Mouse (Mus musculus) lung, embryonic 16.5 days (tissue): ENCODE measurements at regions not wholly inside any gene's neighbourhood (a gene's known extent, or its start where the extent isn't known, plus 50 kb on each side); places are given as distances from the start of the nearest gene placed in this dataset.

Experiments
- ATAC-seq: fragments of 200-750 bp; cut with Nextera tagmentation; 2 replicates; pipeline ENCODE4 v1.8.0; 2017; ENCODE audit warnings: low read depth, mild to moderate bottlenecking, moderate library complexity
- H3K27ac ChIP-seq: fragments of 300-500 bp; sonication (generic); 2 replicates; pipeline ENCODE4 v1.5.1; 2014; ENCODE audit warnings: mild to moderate bottlenecking, control low read depth, low read length
- H3K27me3 ChIP-seq: fragments of 300-500 bp; sonication (generic); 2 replicates; pipeline ENCODE4 v1.6.1; 2014; ENCODE audit warnings: low read depth, low read length, mixed read lengths; ENCODE audit not compliant: control insufficient read depth, insufficient read depth
- H3K36me3 ChIP-seq: fragments of 300-500 bp; sonication (generic); 2 replicates; pipeline ENCODE4 v1.6.1; 2014; ENCODE audit warnings: low read length; ENCODE audit not compliant: control insufficient read depth, insufficient read depth
- H3K4me1 ChIP-seq: fragments of 300-500 bp; sonication (generic); replicated peaks from 2 replicates; pipeline ENCODE4 v1.6.1; 2014; ENCODE audit warnings: low read length, mixed read lengths; ENCODE audit not compliant: control insufficient read depth, insufficient read depth
- H3K4me2 ChIP-seq: fragments of 300-500 bp; sonication (generic); 2 replicates; pipeline ENCODE4 v1.6.1; 2014; ENCODE audit warnings: low read depth, low read length, control low read depth
- H3K4me3 ChIP-seq: fragments of 300-500 bp; sonication (generic); 2 replicates; pipeline ENCODE4 v1.5.1; 2014; ENCODE audit warnings: mild to moderate bottlenecking, low read length, control low read depth
- H3K9ac ChIP-seq: fragments of 300-500 bp; sonication (generic); 2 replicates; pipeline ENCODE4 v1.6.1; 2014; ENCODE audit warnings: low read length, control low read depth
- H3K9me3 ChIP-seq: fragments of 300-500 bp; sonication (generic); 2 replicates; pipeline ENCODE4 v1.6.1; 2016; ENCODE audit warnings: low read length; ENCODE audit not compliant: control insufficient read depth
- WGBS: fragments of 180-500 bp; shearing (Covaris S2); extraction: QIAGEN DNeasy Blood & Tissue Kit; methylation state at CpG from one replicate; pipeline ENCODE4 v1.1.7; 2014; 5-methylcytosine and 5-hydroxymethylcytosine counted together

DNA sequence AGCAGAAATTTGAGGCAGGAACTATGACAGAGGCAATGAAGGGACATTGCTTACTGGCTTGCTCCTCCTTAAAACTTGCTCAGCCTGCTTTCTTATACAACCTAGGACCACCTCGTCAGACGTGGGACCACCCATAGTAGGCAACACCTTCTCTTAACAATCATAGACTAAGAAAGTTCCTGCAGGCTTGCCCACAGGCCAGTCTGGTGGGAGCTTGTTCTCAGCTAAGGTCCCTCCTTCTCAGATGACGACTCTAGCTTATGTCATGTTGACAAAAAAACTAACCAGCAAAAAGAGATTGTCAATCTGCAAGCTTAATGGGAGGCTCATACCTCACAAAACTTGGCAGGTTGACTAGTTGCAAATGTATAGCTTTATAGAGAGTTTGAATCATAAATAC lies 56.5 kb upstream of the Lsm6 start:
- 68% methylated on average over 3 of the region's 3 CpGs for WGBS

DNA sequence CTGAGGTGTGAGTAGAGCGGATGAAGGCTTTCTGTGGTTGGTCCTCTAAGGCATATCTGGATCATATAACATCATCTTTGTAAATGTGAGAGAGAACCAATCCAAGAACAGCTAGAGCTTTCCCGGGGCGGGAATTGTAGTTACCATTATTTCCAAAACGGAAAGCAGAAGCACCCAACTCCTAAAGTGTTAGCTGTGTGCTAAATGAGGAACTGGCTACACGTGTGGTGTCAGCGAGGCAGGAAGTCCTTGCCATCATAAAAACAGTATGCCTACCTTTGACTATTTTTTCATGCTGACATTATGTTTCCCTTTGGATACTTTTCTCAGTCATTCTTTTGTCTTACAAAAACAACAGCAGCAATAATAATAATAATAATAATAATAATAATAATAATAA lies 68.8 kb upstream of the Lsm6 start:
- no peak overlapping the region for H3K27ac ChIP-seq
- H3K9ac ChIP-seq: no peak overlapping the region
- ATAC-seq: no peak
- no peaks in the 10 kb centered on the region for H3K27me3 ChIP-seq
- H3K36me3 ChIP-seq: no peaks in the 10 kb centered on the region
- no peaks in the 10 kb centered on the region for H3K9me3 ChIP-seq
- H3K4me3 ChIP-seq: no peak overlapping the region
- peaks cover 2% of the 10 kb centered on the region; the same call in 1 of the 2 replicates for H3K4me1 ChIP-seq
- 81% methylated on average over 6 of the region's 6 CpGs for WGBS
- H3K4me2 ChIP-seq: no peak overlapping the region

More for the DNA sequence above, 56.5 kb upstream of the Lsm6 start:
- Histone ChIP-seq H3K27ac (no peak overlapping the region), H3K4me2 (no peak overlapping the region), H3K36me3 (no peaks in the 10 kb centered on the region), H3K4me1 (no peaks in the 10 kb centered on the region), H3K9me3 (no peaks in the 10 kb centered on the region), H3K9ac (no peak overlapping the region), H3K4me3 (no peak overlapping the region), H3K27me3 (no peaks in the 10 kb centered on the region)
- ATAC-seq: no peak

DNA sequence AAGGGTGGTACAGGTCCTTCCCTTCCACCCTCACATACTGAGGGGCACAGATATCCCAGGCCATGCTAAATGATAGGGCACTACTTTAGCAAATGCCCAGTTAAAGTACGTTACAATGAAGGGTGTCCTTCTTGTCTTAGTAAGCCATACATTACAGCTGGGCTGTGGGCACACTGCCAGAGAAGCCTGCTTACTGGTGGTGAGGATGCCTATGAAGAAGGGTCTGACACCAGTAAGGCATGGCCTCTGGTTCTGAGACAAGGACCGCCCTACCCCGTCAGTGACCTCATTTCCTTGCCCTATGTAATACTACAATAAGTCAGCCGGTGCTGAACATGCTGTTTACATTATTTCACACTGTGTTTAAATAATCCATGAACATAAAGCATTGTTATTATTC lies 69.6 kb upstream of the Lsm6 start:
- peaks cover 2% of the 10 kb centered on the region; the same call in 1 of the 2 replicates for H3K4me1 ChIP-seq
- no peaks in the 10 kb centered on the region for H3K9me3 ChIP-seq
- WGBS: 40% methylated on average over 4 of the region's 4 CpGs
- no peak overlapping the region for H3K4me2 ChIP-seq
- peak; percentile 89 for ATAC-seq
- no peak overlapping the region for H3K27ac ChIP-seq
- no peaks in the 10 kb centered on the region for H3K36me3 ChIP-seq
- H3K4me3 ChIP-seq: no peak overlapping the region
- no peaks in the 10 kb centered on the region for H3K27me3 ChIP-seq
- no peak overlapping the region for H3K9ac ChIP-seq

DNA sequence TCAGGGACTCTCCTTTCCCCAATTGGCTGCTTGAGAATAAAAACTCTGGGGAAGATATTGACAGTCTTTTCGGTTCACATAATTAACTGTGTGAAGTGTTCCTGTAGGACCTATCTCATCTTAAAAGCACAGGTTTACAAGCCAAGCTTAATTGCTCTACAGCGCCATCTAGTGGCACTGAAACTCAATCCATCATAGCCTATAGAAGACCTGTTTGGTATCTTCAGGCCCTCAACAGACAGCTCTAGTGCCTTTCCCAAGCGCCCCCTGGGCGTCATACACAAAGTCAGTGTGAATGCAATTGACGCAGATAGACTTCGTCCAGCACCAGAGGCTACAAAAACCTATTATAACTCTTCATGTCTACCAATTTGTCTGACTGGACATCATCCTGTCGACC lies 78.9 kb upstream of the Lsm6 start:
- no peak overlapping the region for H3K9ac ChIP-seq
- H3K36me3 ChIP-seq: no peaks in the 10 kb centered on the region
- no peak overlapping the region for H3K4me3 ChIP-seq
- H3K27ac ChIP-seq: no peak overlapping the region
- H3K9me3 ChIP-seq: no peaks in the 10 kb centered on the region
- no peaks in the 10 kb centered on the region for H3K27me3 ChIP-seq
- no peaks in the 10 kb centered on the region; the same call in 1 of the 2 replicates for H3K4me1 ChIP-seq
- ATAC-seq: peak; percentile 71
- 35% methylated on average over 7 of the region's 7 CpGs for WGBS
- H3K4me2 ChIP-seq: no peak overlapping the region

DNA sequence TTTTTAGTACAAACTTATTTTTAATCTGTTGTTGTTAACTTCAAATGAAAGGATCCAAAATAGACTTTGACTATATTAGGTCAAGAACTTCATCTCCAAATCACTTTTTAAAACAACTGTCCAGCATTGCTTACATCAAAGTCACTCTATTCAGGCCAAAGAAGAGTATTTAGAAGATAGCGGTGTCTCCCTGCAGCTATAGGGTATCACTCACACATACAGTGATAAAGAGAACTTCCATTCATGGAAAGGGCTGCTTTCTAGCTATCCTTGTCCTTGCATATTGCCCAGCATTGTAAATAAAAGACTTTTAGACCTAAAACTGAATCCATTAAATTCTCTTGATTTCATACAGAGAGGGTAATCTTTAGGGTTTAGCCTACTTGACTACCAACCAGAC lies 82.1 kb upstream of the Lsm6 start:
- ATAC-seq: no peak
- H3K36me3 ChIP-seq: no peaks in the 10 kb centered on the region
- H3K27me3 ChIP-seq: no peaks in the 10 kb centered on the region
- no peaks in the 10 kb centered on the region for H3K9me3 ChIP-seq
- 46% methylated on average over 1 of the region's 1 CpGs for WGBS
- H3K9ac ChIP-seq: no peak overlapping the region
- no peak overlapping the region for H3K4me2 ChIP-seq
- H3K4me3 ChIP-seq: no peak overlapping the region
- H3K4me1 ChIP-seq: no peaks in the 10 kb centered on the region; the same call in 1 of the 2 replicates
- H3K27ac ChIP-seq: no peak overlapping the region

DNA sequence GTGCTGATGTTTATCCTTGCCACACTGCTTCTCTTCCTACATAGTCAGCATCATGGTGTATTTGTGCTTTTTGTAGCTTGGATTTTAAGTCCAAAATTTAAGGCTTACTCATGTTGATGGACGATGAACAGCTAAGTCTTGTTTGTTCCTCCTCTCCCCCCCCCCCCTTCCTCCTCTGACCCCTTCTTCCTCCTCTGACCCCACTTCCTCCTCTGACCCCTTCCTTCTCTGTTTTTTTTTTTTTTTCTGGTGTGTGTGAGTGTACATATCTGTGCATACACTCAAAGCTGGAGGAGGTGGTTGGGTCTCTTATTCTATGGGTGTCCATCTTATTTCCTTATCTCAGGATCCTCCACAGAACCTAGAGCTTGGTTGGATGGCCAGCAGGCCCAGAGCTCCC lies 87.0 kb upstream of the Lsm6 start:
- H3K4me2 ChIP-seq: no peak overlapping the region
- no peaks in the 10 kb centered on the region for H3K27me3 ChIP-seq
- 40% methylated on average over 1 of the region's 1 CpGs for WGBS
- no peaks in the 10 kb centered on the region for H3K4me1 ChIP-seq
- no peak overlapping the region for H3K9ac ChIP-seq
- H3K9me3 ChIP-seq: no peaks in the 10 kb centered on the region
- ATAC-seq: no peak
- no peaks in the 10 kb centered on the region for H3K36me3 ChIP-seq
- H3K4me3 ChIP-seq: no peak overlapping the region
- H3K27ac ChIP-seq: no peak overlapping the region

DNA sequence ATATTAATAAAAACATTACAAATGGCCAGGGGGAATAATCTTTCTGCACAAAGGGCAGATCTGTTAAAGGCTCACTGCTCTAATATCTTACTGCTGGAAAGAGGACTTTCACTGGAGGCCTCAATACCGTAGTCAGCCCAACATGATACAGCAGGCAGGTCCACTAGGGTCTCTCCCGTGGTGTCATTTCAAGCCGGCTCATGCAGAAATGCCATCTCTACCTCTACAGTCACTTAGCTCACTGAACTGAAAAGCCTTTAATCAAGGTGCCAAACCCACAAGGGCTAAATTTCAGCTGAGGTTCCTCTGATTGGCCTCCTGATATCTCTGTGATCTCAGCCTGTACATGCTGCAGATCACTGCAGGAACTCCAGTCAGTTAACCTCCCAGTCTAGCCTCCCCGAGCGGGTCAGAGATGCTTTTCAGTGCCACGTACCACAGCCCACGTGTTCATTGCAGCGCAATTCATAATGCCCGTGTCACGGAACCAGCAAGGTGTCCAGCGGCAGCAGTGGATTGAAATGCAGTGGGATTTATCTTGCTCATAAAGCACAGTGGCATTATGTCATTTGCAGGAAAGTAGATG lies 90.4 kb upstream of the Lsm6 start:
- Histone ChIP-seq H3K4me3 (no peak overlapping the region), H3K36me3 (no peaks in the 10 kb centered on the region), H3K9ac (no peak overlapping the region), H3K9me3 (no peaks in the 10 kb centered on the region), H3K27me3 (no peaks in the 10 kb centered on the region), H3K27ac (no peak overlapping the region), H3K4me2 (no peak overlapping the region), H3K4me1 (no peaks in the 10 kb centered on the region)
- ATAC-seq: no peak
- WGBS: 86% methylated on average over 11 of the region's 11 CpGs

DNA sequence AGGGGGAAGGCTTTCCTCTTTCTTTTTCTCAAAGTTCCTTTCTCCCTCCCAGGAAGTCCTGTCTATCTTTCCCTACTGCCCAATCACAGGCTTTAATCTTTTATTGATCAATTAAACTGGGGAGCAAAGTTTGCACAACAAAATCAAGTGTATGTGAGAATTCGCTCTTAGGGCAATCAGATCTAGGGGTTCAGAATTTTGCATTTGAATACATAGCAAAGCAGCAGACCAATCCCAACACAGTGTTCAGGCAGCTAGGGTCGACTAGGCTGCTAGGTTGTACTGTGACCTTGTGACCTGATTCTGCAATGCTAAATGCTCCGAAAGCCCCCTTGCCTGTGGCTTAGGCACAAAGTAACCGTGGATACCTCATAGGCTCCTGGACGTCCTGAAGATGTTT lies 91.5 kb upstream of the Lsm6 start:
- Histone ChIP-seq H3K9ac (no peak overlapping the region), H3K36me3 (no peaks in the 10 kb centered on the region), H3K27ac (no peak overlapping the region), H3K4me3 (no peak overlapping the region), H3K4me2 (no peak overlapping the region), H3K27me3 (no peaks in the 10 kb centered on the region), H3K9me3 (no peaks in the 10 kb centered on the region), H3K4me1 (no peaks in the 10 kb centered on the region)
- WGBS: 59% methylated on average over 5 of the region's 5 CpGs
- ATAC-seq: no peak

DNA sequence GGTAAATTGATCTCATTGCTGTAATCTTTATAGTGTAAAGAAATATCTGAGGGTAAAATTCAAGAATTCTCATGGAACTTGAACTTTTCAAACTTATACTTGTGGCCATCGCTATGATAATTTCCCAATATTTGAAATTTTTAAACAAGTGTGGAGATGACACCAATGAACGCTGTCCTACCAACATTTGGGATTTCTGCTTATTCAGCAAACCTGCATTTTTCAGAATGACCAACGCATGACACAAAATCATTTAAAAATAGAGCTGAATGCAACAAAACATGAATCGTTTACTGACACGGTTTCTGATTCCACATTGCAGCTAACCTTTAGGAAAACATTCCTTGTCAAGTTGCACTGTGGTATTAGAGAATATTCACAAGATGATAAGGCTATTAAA lies 92.9 kb upstream of the Lsm6 start:
- Histone ChIP-seq H3K27me3 (no peaks in the 10 kb centered on the region), H3K4me2 (no peak overlapping the region), H3K4me3 (no peak overlapping the region), H3K36me3 (no peaks in the 10 kb centered on the region), H3K27ac (no peak overlapping the region), H3K4me1 (no peaks in the 10 kb centered on the region), H3K9me3 (no peaks in the 10 kb centered on the region), H3K9ac (no peak overlapping the region)
- 91% methylated on average over 5 of the region's 5 CpGs for WGBS
- no peak for ATAC-seq
